Mouse (Mus musculus): ENCODE measurements around the gene Dolpp1.

Dolpp1 gene

DNA sequence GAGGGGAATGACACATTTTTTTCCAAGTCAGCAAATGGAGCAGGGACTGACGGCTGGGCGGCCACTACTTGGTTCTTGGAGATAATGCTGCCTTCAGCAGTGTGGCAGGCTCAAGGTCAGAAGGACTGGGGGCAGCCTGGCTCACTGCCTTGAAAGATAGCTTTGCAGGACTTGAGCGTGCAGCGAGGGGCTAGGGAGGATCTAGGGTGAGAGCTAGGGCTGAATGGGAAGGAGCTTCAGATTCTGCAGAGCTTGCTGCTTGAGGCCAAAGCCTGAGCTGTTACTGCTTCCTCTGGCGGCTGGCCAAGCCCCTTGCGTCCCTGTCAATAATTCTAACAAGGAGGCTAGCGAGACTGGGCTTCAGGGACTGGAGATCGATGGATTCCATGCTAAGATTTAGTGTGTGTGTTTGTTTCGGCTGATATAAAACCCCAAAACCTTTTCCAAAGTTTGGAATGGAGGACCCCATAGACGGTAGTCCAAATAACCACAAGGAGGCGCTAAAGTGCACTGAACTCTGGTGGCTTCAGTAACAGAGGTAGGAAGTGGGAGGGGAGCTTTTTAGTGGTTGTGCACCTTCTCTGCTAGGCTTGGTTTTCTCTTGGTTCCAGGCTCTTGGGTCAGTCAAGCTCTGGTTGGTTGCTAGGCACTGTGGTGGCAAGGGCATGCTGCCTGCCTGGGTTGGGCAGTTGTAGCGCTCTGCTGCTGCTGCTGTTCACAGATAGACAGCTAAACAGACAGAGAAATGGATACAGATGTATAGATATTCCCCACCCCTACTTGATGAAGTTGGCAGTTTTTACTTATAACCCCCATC is 48.9 kb downstream of the Dolpp1 start:
- DNase-seq (ENCODE audit: extremely low read depth, low read depth, low spot score) = no peak

DNA sequence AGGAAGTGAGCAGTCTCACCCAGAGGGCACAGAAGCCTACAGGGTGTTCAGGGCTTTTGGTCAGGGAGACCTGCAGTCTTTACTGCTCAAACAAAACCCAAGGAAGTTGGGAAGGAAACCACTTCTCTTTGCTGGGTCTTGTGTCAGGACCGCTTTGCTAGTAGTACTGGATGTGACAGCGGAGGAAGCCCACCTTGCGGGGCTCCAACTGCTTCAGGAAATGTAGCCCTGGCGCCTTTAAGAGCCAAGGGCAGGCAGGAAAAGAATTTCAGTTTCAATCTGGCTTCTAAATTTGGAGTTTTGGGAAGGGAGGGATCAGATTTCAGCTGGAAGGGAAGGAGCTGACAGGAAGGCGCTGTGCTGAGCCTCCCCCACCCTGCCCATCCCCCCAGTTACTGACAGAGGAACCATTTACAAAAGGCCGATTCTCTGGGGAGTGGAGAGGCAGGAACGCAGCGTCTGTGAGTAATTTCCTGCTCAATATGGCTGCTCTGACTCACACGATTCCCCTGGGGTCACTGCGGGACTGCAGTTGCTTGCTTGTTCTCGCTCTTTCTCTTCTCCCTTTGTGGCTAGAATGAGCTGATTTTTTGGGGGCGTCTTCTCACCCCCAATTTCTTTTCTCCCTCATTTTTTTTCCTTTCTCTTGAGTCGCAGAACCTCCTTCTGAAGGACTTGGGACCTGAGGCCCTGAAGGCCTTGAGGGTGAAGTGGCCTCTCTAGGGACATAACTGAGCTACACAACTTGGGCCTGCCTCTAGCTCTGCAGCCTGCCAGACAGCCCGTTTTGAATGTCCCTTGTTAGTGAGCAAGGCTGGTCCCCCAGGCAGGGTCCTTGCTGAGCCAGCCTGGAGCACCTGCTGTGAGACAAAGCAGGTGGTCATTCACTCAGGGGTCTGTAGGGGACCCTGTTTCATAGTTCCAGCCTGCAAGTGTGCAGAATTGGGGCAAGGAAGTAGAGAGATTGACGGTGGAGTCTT is 49.8 kb downstream of the Dolpp1 start:
- no peak for DNase-seq (ENCODE audit: extremely low read depth, low read depth, low spot score)

DNA sequence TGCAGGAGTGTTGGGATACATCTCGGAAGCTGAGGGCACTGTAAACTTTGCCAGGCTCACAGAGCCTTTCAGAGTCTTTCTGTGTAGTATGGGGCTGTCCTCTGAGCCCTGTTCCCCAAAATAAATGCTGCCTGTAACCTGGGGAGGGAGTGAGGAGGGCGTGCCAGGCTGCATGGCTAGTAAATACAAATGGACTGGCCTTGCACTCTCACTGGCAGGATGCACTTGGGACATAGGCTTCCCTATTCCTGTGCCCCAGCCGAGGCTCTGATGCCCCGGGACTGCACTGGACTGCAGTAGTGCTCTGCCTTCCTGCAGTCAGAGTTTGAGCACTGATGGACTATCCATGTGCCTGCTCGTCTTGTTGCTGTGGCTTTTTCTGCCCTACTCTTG is 50.4 kb downstream of the Dolpp1 start:
- no peak for DNase-seq (ENCODE audit: extremely low read depth, low read depth, low spot score)

DNA sequence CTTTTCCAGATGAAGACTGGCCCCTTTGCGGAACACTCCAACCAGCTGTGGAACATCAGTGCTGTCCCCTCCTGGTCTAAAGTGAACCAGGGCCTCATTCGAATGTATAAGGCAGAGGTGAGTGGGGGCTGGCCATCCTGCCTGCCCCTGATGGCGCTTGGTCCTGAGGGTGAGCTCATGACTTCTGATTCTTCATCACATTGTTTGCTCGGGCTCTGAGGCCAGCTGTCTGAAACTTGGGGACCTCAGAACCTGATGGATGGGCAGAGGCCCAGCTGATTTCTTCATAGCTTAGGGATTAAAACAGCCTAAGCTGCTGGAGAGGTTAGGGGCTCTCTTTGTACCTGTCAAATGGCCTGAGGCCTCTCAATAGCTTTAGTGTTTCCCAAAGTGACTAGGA is 51.2 kb downstream of the Dolpp1 start:
- no peak for DNase-seq (ENCODE audit: extremely low read depth, low read depth, low spot score)

DNA sequence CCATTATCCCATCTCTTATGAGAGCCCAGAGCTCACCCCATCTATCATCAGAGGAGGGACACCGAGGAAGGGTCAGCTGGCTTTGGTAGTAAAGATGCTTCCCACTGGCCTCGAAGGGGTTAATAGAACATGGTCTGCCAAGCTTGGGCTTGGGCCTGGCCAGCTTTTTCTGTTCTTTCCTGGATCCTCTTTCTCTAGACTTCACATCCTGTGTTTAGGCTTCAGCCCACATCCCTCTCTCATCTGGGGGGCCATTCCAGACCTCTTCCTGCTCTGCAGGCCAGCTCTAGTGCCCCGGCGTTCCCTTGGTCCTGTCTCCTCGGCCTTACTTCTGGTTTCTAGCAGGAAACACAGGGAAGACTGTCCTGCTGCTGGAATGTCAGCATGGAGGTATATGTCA is 52.0 kb downstream of the Dolpp1 start:
- no peak for DNase-seq (ENCODE audit: extremely low read depth, low read depth, low spot score)

DNA sequence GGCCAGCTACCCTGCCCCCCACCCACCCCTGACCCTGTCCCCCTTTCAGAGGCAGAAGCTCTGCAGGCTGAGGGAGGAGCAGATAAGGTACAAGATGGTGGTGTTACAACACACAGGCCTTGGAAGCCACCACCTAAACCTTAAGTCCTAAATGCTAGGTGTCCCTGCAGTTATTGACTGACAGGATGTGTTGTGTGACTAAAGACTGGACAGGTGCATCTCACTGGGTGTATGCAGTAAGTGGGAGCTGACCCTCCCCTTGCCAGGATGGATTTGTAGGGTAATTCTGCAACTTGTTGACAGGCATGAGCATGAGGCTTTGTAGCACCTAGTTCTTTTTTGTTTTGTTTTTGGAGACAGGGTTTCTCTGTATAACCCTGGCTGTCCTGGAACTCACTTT is 52.4 kb downstream of the Dolpp1 start:
- DNase-seq (ENCODE audit: extremely low read depth, low read depth, low spot score) = no peak

DNA sequence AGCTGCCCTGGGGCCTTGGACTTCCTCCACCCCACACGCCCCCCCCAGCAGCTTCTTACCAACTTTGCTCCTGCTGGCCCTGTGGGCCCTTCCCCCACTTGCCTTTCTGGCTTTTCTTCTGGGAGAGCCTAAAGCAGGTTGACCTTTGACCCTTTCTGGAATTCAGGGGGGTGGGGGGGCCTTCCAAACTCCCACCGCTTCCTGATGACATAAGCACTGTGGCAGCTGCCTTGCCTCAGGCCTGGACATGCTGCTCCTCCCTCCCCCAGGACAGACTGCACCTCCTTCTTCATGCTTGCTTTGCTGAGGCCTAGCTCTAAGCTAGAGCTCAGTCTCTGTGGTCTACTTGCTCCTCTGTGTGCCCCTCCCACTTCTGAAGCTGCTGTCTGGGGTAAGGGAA is 53.3 kb downstream of the Dolpp1 start:
- no peak for DNase-seq (ENCODE audit: extremely low read depth, low read depth, low spot score)

DNA sequence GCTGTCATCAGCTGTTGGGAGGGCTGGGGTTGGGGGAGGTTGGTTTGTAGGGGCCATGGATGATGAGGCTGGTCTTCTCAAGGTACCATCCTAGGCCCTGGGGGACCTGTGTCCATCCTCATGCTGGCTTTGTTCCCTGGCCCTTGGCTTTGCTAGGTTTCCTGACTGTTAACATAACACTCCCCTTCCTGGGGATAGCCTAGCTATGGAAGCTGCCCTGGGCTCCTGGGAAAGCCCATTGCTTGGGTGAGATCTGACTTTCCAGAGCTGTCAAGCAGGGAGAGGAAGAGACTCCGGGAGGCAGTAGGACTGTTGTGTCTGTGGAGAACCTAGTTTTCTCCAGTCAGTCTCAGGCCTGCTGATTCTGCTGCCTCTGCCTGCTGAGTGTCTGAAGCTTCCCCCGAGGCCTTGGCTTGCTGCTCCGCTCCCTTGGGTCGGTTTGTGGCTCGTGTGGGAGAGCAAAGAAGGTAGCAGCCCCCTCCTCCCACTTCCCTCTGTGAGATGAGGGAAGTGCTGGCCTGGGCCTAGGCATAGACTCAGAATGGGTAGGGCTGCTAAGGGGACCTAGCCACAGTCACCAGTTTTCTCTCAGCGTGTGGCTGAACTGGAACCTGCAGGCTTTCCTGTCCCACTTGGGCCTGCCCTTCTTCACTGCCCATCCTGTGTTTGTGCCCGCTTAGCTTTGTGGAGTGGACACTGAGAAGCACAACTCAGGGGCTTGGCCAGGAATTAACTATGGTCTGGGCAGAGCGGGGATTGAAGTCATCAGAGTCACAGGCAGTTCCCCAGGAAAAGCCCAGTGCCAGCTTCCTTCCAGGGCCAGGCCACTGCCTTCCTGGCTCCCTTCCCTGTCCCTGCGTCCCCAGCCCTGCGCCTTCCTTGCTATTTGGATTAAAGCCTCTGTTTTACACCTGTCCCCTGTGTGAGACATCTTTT is 55.1 kb downstream of the Dolpp1 start:
- no peak for DNase-seq (ENCODE audit: extremely low read depth, low read depth, low spot score)

DNA sequence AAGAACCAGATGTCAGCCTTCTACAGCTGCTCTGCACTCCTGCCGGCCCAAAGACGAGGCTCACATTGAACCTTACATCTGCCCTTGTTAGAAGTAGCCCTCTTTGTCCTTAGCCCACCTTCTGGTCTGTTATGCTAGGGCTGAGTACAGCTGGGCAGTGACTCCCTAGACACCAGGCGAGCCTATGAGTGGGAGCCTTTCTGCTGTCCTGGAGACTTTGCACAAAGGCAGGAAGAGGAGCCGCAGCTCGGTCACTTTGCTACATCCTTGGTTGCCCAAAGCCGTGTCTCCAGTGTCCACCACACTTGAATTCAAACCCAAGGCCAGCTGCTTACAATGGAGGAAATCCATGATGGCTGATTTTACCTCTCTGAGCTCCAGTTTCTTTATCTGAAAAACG is 56.3 kb downstream of the Dolpp1 start:
- DNase-seq (ENCODE audit: extremely low read depth, low read depth, low spot score) = no peak
